Mouse (Mus musculus) gastrocnemius, adult 8-10 months (tissue): ENCODE measurements at regions not wholly inside any gene's neighbourhood (a gene's known extent, or its start where the extent isn't known, plus 50 kb on each side); places are given as distances from the start of the nearest gene placed in this dataset.

ENCODE experiments used
- DNase-seq, 2 experiments: peaks; one replicate each; pipeline ENCODE4 v3.0.0; 2022; ENCODE audit warnings: low spot score in 2 of 2

GRCm38 (mm10) chr6:148600934-148601333 is 156.7 kb upstream of the Tmtc1 start:
- DNase-seq, result no peak

GRCm38 (mm10) chr6:148599473-148599872 is 155.3 kb upstream of the Tmtc1 start:
- DNase-seq, result no peak

GRCm38 (mm10) chr6:148598746-148599337 is 154.7 kb upstream of the Tmtc1 start:
- DNase-seq, result no peak

GRCm38 (mm10) chr6:148595009-148595770 is 151.0 kb upstream of the Tmtc1 start:
- DNase-seq, result no peak

GRCm38 (mm10) chr6:148588971-148589370 is 144.8 kb upstream of the Tmtc1 start:
- no peak for DNase-seq

- DNase-seq, result no peak
Measured at GRCm38 (mm10) chr6:148586439-148587321, 142.5 kb upstream of the Tmtc1 start.

- DNase-seq, result no peak
Measured at GRCm38 (mm10) chr6:148584126-148584525, 139.9 kb upstream of the Tmtc1 start.

- no peak for DNase-seq
Measured at GRCm38 (mm10) chr6:148578281-148578680, 134.1 kb upstream of the Tmtc1 start.

GRCm38 (mm10) chr6:148577663-148578062 is 133.5 kb upstream of the Tmtc1 start:
- no peak for DNase-seq

GRCm38 (mm10) chr6:148574742-148575453 is 130.7 kb upstream of the Tmtc1 start:
- no peak for DNase-seq

- DNase-seq, result no peak
Measured at GRCm38 (mm10) chr6:148572201-148572600, 128.0 kb upstream of the Tmtc1 start.

GRCm38 (mm10) chr6:148571651-148572050 is 127.5 kb upstream of the Tmtc1 start:
- no peak for DNase-seq

- no peak for DNase-seq
Measured at GRCm38 (mm10) chr6:148564146-148564545, 120.0 kb upstream of the Tmtc1 start.

- no peak for DNase-seq
Measured at GRCm38 (mm10) chr6:148562206-148562708, 118.1 kb upstream of the Tmtc1 start.

- no peak for DNase-seq
Measured at GRCm38 (mm10) chr6:148556484-148556871, 112.3 kb upstream of the Tmtc1 start.

- DNase-seq, result no peak
Measured at GRCm38 (mm10) chr6:148555651-148556483, 111.7 kb upstream of the Tmtc1 start.

GRCm38 (mm10) chr6:148554463-148554862 is 110.3 kb upstream of the Tmtc1 start:
- DNase-seq, result no peak

- DNase-seq, result no peak
Measured at GRCm38 (mm10) chr6:148553616-148554015, 109.4 kb upstream of the Tmtc1 start.

GRCm38 (mm10) chr6:148551097-148551496 is 106.9 kb upstream of the Tmtc1 start:
- DNase-seq, result no peak

GRCm38 (mm10) chr6:148548138-148548778 is 104.1 kb upstream of the Tmtc1 start:
- DNase-seq, result no peak
